Mouse (Mus musculus): ENCODE results near the gene Pnmal2.

GRCm38 (mm10) chr7:16917447-16917846 lies 27.0 kb upstream of the Pnmal2 start:
- TF ChIP-seq CTCF (IDR thresholded peaks at IDR 0.05; ENCODE audit: insufficient read depth, low read depth, low read length) (no peak), POLR2A (IDR thresholded peaks at IDR 0.05; ENCODE audit: insufficient read depth, low read depth, low read length) (no peak)
